Mouse (Mus musculus): Measurements from ENCODE around the gene Slirp. TPM values are rescaled to one million over a fixed set of nuclear protein-coding genes. Genes with fewer than 3 reads are reported as not detected.

The Slirp gene
- polyA plus RNA-seq, 2 experiments, result 38.5 to 182 TPM

- Histone ChIP-seq H3K4me2 (ENCODE audit: low read depth) (no peak overlapping the region), H3K36me3 (replicated peaks; ENCODE audit: control insufficient read depth, insufficient read depth, low read depth) (peaks cover 65% of the 10 kb centered on the region), H3K4me1 (replicated peaks; ENCODE audit: control insufficient read depth in 2 of 2, insufficient read depth in 2 of 2, low read length in 1 of 2) (peaks cover 5 to 7% of the 10 kb centered on the region in 2 experiments), H3K9me3 (ENCODE audit: control insufficient read depth, low read length) (no peaks in the 10 kb centered on the region), H3K27ac (no peak overlapping the region), H3K9ac (replicated peaks) (no peak overlapping the region), H3K27me3 (ENCODE audit: control insufficient read depth, insufficient read depth, low read length) (no peaks in the 10 kb centered on the region), H3K4me3 (ENCODE audit: insufficient read depth in 1 of 2, low read depth in 2 of 2, low read length in 2 of 2) (no peak overlapping the region)
- no peak for ATAC-seq (ENCODE audit: insufficient read depth)
- no peak for TF ChIP-seq CTCF (IDR thresholded peaks at IDR 0.05; ENCODE audit: low read depth)
- no peak for TF ChIP-seq EP300 (IDR thresholded peaks at IDR 0.05; ENCODE audit: low read depth)
- WGBS (ENCODE audit: insufficient replicate concordance), result 77% methylated on average over 9 of the region's 9 CpGs
- no peak for DNase-seq (ENCODE audit: low read depth in 3 of 3, low spot score in 3 of 3)
Measured at GRCm38 (mm10) chr12:87449456-87449855, 5.8 kb downstream of the Slirp start.

GRCm38 (mm10) chr12:87464678-87465297, 21.1 kb downstream of the Slirp start:
- no peak overlapping the region for H3K9ac ChIP-seq (replicated peaks)
- no peak overlapping the region for H3K4me3 ChIP-seq (ENCODE audit: insufficient read depth in 1 of 2, low read depth in 2 of 2, low read length in 2 of 2)
- H3K27me3 ChIP-seq (ENCODE audit: control insufficient read depth, insufficient read depth, low read length), result no peaks in the 10 kb centered on the region
- no peak for DNase-seq (ENCODE audit: low read depth in 3 of 3, low spot score in 3 of 3)
- TF ChIP-seq EP300 (IDR thresholded peaks at IDR 0.05; ENCODE audit: low read depth) (no peak), CTCF (IDR thresholded peaks at IDR 0.05; ENCODE audit: low read depth) (no peak)
- peaks cover 64% of the 10 kb centered on the region for H3K36me3 ChIP-seq (replicated peaks; ENCODE audit: control insufficient read depth, insufficient read depth, low read depth)
- no peak overlapping the region for H3K27ac ChIP-seq
- peaks cover 4 to 8% of the 10 kb centered on the region in 2 experiments; a peak in 3 of 4 replicates for H3K4me1 ChIP-seq (replicated peaks; ENCODE audit: control insufficient read depth in 2 of 2, insufficient read depth in 2 of 2, low read length in 1 of 2)
- peak; percentile 82 for ATAC-seq (ENCODE audit: insufficient read depth)
- WGBS (ENCODE audit: insufficient replicate concordance), result 47% methylated on average over 6 of the region's 6 CpGs
- no peaks in the 10 kb centered on the region for H3K9me3 ChIP-seq (ENCODE audit: control insufficient read depth, low read length)
- H3K4me2 ChIP-seq (ENCODE audit: low read depth), result no peak overlapping the region

GRCm38 (mm10) chr12:87470263-87471136, 26.8 kb downstream of the Slirp start:
- DNase-seq (ENCODE audit: low read depth in 3 of 3, low spot score in 3 of 3), result no peak

GRCm38 (mm10) chr12:87471421-87471963, 27.8 kb downstream of the Slirp start:
- peak overlapping the region; percentile 97 for H3K9ac ChIP-seq (replicated peaks)
- TF ChIP-seq EP300 (IDR thresholded peaks at IDR 0.05; ENCODE audit: low read depth), result no peak
- TF ChIP-seq CTCF (IDR thresholded peaks at IDR 0.05; ENCODE audit: low read depth), result no peak
- H3K4me2 ChIP-seq (ENCODE audit: low read depth), result peak overlapping the region; percentile 73
- H3K27me3 ChIP-seq (ENCODE audit: control insufficient read depth, insufficient read depth, low read length), result no peaks in the 10 kb centered on the region
- H3K4me1 ChIP-seq (replicated peaks; ENCODE audit: control insufficient read depth in 2 of 2, insufficient read depth in 2 of 2, low read length in 1 of 2), result peaks cover 9 to 13% of the 10 kb centered on the region in 2 experiments
- no peak for ATAC-seq (ENCODE audit: insufficient read depth)
- peak overlapping the region; percentile 51 for H3K27ac ChIP-seq
- H3K36me3 ChIP-seq (replicated peaks; ENCODE audit: control insufficient read depth, insufficient read depth, low read depth), result peaks cover 17% of the 10 kb centered on the region
- peak overlapping the region; percentile 93 for H3K4me3 ChIP-seq (ENCODE audit: insufficient read depth in 1 of 2, low read depth in 2 of 2, low read length in 2 of 2)
- under 1% methylated on average over 19 of the region's 19 CpGs for WGBS (ENCODE audit: insufficient replicate concordance)
- DNase-seq (ENCODE audit: low read depth in 3 of 3, low spot score in 3 of 3), result no peak
- no peaks in the 10 kb centered on the region for H3K9me3 ChIP-seq (ENCODE audit: control insufficient read depth, low read length)

More at GRCm38 (mm10) chr12:87470263-87471136, 26.8 kb downstream of the Slirp start:
- H3K9ac ChIP-seq (replicated peaks), result peak overlapping the region; percentile 97
- H3K9me3 ChIP-seq (ENCODE audit: control insufficient read depth, low read length), result no peaks in the 10 kb centered on the region
- H3K36me3 ChIP-seq (replicated peaks; ENCODE audit: control insufficient read depth, insufficient read depth, low read depth), result peaks cover 20% of the 10 kb centered on the region
- peak overlapping the region; percentile 93 for H3K4me3 ChIP-seq (ENCODE audit: insufficient read depth in 1 of 2, low read depth in 2 of 2, low read length in 2 of 2)
- H3K4me1 ChIP-seq (replicated peaks; ENCODE audit: control insufficient read depth in 2 of 2, insufficient read depth in 2 of 2, low read length in 1 of 2), result peaks cover 9 to 13% of the 10 kb centered on the region in 2 experiments
- H3K27me3 ChIP-seq (ENCODE audit: control insufficient read depth, insufficient read depth, low read length), result no peaks in the 10 kb centered on the region
- H3K27ac ChIP-seq, result no peak overlapping the region; the same call in 1 of the 2 replicates
- TF ChIP-seq EP300 (IDR thresholded peaks at IDR 0.05; ENCODE audit: low read depth) (no peak), CTCF (IDR thresholded peaks at IDR 0.05; ENCODE audit: low read depth) (no peak)
- 33% methylated on average over 7 of the region's 7 CpGs for WGBS (ENCODE audit: insufficient replicate concordance)
- H3K4me2 ChIP-seq (ENCODE audit: low read depth), result peak overlapping the region; percentile 73
- no peak for ATAC-seq (ENCODE audit: insufficient read depth)
